Mouse (Mus musculus): Measurements from ENCODE around the gene Prmt6. TPM values are rescaled to one million over a fixed set of nuclear protein-coding genes. Genes with fewer than 3 reads are reported as not detected.

The Prmt6 gene
- 18.7 TPM for polyA plus RNA-seq (2017; shearing (Covaris generic))

DNA sequence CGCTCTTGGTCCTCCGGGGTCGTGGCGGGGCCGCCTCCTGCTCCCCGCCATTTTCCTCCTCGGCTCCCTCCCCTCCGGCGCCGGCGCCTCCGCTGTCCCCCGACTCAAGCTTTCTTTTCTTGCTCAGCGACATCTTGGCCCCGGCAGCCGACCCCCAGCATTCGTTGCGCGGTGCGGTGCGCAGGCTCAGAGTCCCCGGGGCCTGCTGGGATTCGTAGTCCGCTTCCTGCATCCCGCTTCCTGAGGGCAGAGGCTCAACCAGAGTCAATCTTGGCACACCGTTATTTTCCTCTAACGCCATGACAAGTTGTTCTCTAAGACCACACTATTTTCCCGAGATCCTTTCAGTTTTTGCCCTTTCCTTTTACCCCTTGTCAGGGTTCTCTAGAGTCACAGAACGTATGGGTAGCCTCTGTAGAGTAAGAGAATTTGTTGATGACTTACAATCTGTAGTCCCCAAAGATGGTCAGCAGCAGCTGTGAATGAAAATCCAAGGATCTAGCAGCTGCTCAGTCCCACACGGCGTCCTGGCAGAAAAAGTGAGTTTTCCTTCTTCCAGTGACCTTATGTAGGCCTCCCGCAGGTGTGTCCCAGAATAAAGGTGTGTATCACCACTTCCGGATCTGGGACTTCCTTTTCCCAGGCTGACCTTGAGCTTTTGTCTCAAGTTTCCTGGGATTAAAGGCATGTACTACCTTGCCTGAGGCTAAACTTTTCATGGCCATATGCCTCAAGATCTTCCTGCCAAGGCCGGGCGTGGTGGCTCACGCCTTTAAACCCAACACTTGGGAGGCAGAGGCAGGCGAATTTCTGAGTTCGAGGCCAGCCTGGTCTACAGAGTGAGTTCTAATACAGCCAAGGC lies at the start of gene Prmt6:
Gene Prmt6, minus strand, starts transcription at position 160 of the 862 bp plus-strand sequence.

Other genes starting within 250 kb of the Prmt6 start
- not detected for gene Ntng1, start 107.0 kb downstream of the Prmt6 start, polyA plus RNA-seq (2017; shearing (Covaris generic))